Mouse (Mus musculus) MEL (cell line): ENCODE measurements around the gene Rps19. TPM values are rescaled to one million over a fixed set of nuclear protein-coding genes. Genes with fewer than 3 reads are reported as not detected.

Source experiments
- DNase-seq: peaks from one replicate; pipeline ENCODE4 v3.0.0; 2011; ENCODE audit warnings: low read depth, low spot score
- H3K27ac ChIP-seq: 2 replicates; pipeline ENCODE4 v1.5.1; 2012; ENCODE audit warnings: low read depth, mild to moderate bottlenecking, control low read depth, low read length, moderate library complexity; ENCODE audit not compliant: control insufficient read depth
- H3K27me3 ChIP-seq, 2 experiments: fragments of 150-350 bp in 1 of 2; sonication (generic) in 1 of 2; 2 replicates each; pipeline ENCODE4 v1.6.1; 2012; ENCODE audit warnings: low read length in 2 of 2, mild to moderate bottlenecking in 2 of 2, improper control_type of control experiment in 1 of 2, moderate library complexity in 1 of 2; ENCODE audit not compliant: insufficient read depth in 2 of 2, control insufficient read depth in 1 of 2
- H3K36me3 ChIP-seq, 2 experiments: 2 replicates each; pipeline ENCODE4 v1.6.1; 2012 to 2014; ENCODE audit warnings: low read length in 2 of 2, improper control_type of control experiment in 1 of 2, inconsistent platforms in 1 of 2, mild to moderate bottlenecking in 1 of 2; ENCODE audit not compliant: insufficient read depth in 2 of 2, control insufficient read depth in 1 of 2
- H3K4me1 ChIP-seq, 2 experiments: fragments of 150-350 bp in 1 of 2; sonication (generic) in 1 of 2; 2 replicates each; pipeline ENCODE4 v1.6.1; 2012; ENCODE audit warnings: low read length in 2 of 2, improper control_type of control experiment in 1 of 2, mild to moderate bottlenecking in 1 of 2; ENCODE audit not compliant: insufficient read depth in 2 of 2, control insufficient read depth in 1 of 2
- H3K4me3 ChIP-seq, 2 experiments: fragments of 150-350 bp in 1 of 2; sonication (generic) in 1 of 2; 2 replicates each; pipeline ENCODE4 v1.5.1; 2012; ENCODE audit warnings: low read depth in 2 of 2, low read length in 2 of 2, mild to moderate bottlenecking in 2 of 2, moderate library complexity in 2 of 2, control low read depth in 1 of 2, improper control_type of control experiment in 1 of 2; ENCODE audit not compliant: control insufficient read depth in 1 of 2, insufficient read depth in 1 of 2
- H3K79me2 ChIP-seq: 2 replicates; pipeline ENCODE4 v1.6.1; 2012; ENCODE audit warnings: mild to moderate bottlenecking, low read length, moderate library complexity; ENCODE audit not compliant: control insufficient read depth, poor library complexity, insufficient read depth
- H3K9ac ChIP-seq: 2 replicates; pipeline ENCODE4 v1.6.1; 2012; ENCODE audit warnings: low read depth, mild to moderate bottlenecking, control low read depth, low read length, moderate library complexity; ENCODE audit not compliant: control insufficient read depth, poor library complexity, severe bottlenecking
- H3K9me3 ChIP-seq: fragments of 150-350 bp; sonication (generic); replicated peaks from 2 replicates; pipeline ENCODE4 v1.6.1; 2012; ENCODE audit warnings: mild to moderate bottlenecking, low read length, improper control_type of control experiment, moderate library complexity; ENCODE audit not compliant: insufficient read depth
- BHLHE40 ChIP-seq: IDR thresholded peaks from 2 replicates; pipeline ENCODE4 v1.6.1; 2012; ENCODE audit warnings: low read depth, mild to moderate bottlenecking, inconsistent platforms, low read length, improper control_type of control experiment, borderline replicate concordance
- CHD1 ChIP-seq: IDR thresholded peaks from 2 replicates; pipeline ENCODE4 v1.6.1; 2012; ENCODE audit warnings: low read depth, mild to moderate bottlenecking, inconsistent platforms, low read length, improper control_type of control experiment
- EP300 ChIP-seq, 2 experiments: IDR thresholded peaks; 2 replicates each; pipeline ENCODE4 v1.6.1; 2011; ENCODE audit warnings: improper control_type of control experiment in 2 of 2, low read length in 2 of 2, low read depth in 1 of 2, mild to moderate bottlenecking in 1 of 2
- GABPA ChIP-seq: IDR thresholded peaks from 2 replicates; pipeline ENCODE4 v1.6.1; 2012; ENCODE audit warnings: low read depth, mild to moderate bottlenecking, inconsistent platforms, low read length, improper control_type of control experiment, moderate library complexity
- GATA1 ChIP-seq: IDR thresholded peaks from 2 replicates; pipeline ENCODE4 v1.6.1; 2011; ENCODE audit warnings: low read depth, low read length, improper control_type of control experiment
- JUND ChIP-seq: IDR thresholded peaks from 2 replicates; pipeline ENCODE4 v1.6.1; 2011; ENCODE audit warnings: low read depth, mild to moderate bottlenecking, improper control_type of control experiment, low read length
- KAT2A ChIP-seq: conservative IDR thresholded peaks from 2 replicates; pipeline ENCODE4 v1.6.1; 2012; ENCODE audit warnings: low read depth, low read length, improper control_type of control experiment, inconsistent platforms
- MAZ ChIP-seq: IDR thresholded peaks from 2 replicates; pipeline ENCODE4 v1.6.1; 2012; ENCODE audit warnings: low read depth, mild to moderate bottlenecking, inconsistent platforms, low read length, improper control_type of control experiment
- MXI1 ChIP-seq: IDR thresholded peaks from 2 replicates; pipeline ENCODE4 v1.6.1; 2011; ENCODE audit warnings: mild to moderate bottlenecking, low read depth, low read length, improper control_type of control experiment
- MYB ChIP-seq: IDR thresholded peaks from 2 replicates; pipeline ENCODE4 v1.6.1; 2011; ENCODE audit warnings: mild to moderate bottlenecking, low read depth, low read length, improper control_type of control experiment
- MYC ChIP-seq: IDR thresholded peaks from 2 replicates; pipeline ENCODE4 v1.6.1; 2011; ENCODE audit warnings: low read depth, mild to moderate bottlenecking, low read length, improper control_type of control experiment, moderate library complexity
- NELFE ChIP-seq: IDR thresholded peaks from 2 replicates; pipeline ENCODE4 v1.6.1; 2011; ENCODE audit warnings: low read depth, low read length, improper control_type of control experiment
- NRF1 ChIP-seq: IDR thresholded peaks from 2 replicates; pipeline ENCODE4 v1.6.1; 2014; ENCODE audit warnings: low read depth, mild to moderate bottlenecking, inconsistent platforms, low read length, improper control_type of control experiment, moderate library complexity; ENCODE audit not compliant: poor library complexity, insufficient read depth, severe bottlenecking
- POLR2A ChIP-seq, 2 experiments: IDR thresholded peaks; 2 replicates each; pipeline ENCODE4 v1.6.1; 2011 to 2012; ENCODE audit warnings: low read length in 2 of 2, mild to moderate bottlenecking in 2 of 2, control low read depth in 1 of 2, improper control_type of control experiment in 1 of 2, low read depth in 1 of 2, moderate library complexity in 1 of 2; ENCODE audit not compliant: control insufficient read depth in 1 of 2, insufficient read depth in 1 of 2, poor library complexity in 1 of 2
- POLR2AphosphoS2 ChIP-seq: IDR thresholded peaks from 2 replicates; pipeline ENCODE4 v1.6.1; 2011; ENCODE audit warnings: low read length, improper control_type of control experiment
- POLR2AphosphoS5 ChIP-seq: IDR thresholded peaks from 2 replicates; pipeline ENCODE4 v1.6.1; 2012; ENCODE audit warnings: low read depth, borderline replicate concordance, mild to moderate bottlenecking, inconsistent platforms, low read length, moderate library complexity, mixed read lengths
- RAD21 ChIP-seq: IDR thresholded peaks from 2 replicates; pipeline ENCODE4 v1.6.1; 2011; ENCODE audit warnings: mild to moderate bottlenecking, low read depth, low read length, improper control_type of control experiment
- RCOR1 ChIP-seq: IDR thresholded peaks from 2 replicates; pipeline ENCODE4 v1.6.1; 2012; ENCODE audit warnings: low read depth, mild to moderate bottlenecking, inconsistent platforms, low read length, improper control_type of control experiment
- SIN3A ChIP-seq: IDR thresholded peaks from 2 replicates; pipeline ENCODE4 v1.6.1; 2012; ENCODE audit warnings: low read length, improper control_type of control experiment, inconsistent platforms
- TBP ChIP-seq: IDR thresholded peaks from 2 replicates; pipeline ENCODE4 v1.8.0; 2011; ENCODE audit warnings: low read depth, low read length, improper control_type of control experiment
- USF1 ChIP-seq: IDR thresholded peaks from 2 replicates; pipeline ENCODE4 v1.6.1; 2014; ENCODE audit warnings: low read depth, mild to moderate bottlenecking, inconsistent platforms, low read length, improper control_type of control experiment, moderate library complexity
- ZKSCAN1 ChIP-seq: IDR thresholded peaks from 2 replicates; pipeline ENCODE4 v1.6.1; 2012; ENCODE audit warnings: low read depth, mild to moderate bottlenecking, inconsistent platforms, low read length, improper control_type of control experiment, moderate library complexity
- polyA plus RNA-seq, 2 experiments: library from polyadenylated mRNA; stranded (reverse) in 1 of 2; unstranded in 1 of 2; fragments of >175 nt in 1 of 2; fragments of >200 nt in 1 of 2; gene quantifications; 2 replicates each; pipeline versions ENCODE4 v1.2.1 to v1.2.4; 2012; ENCODE audit warnings: low replicate concordance in 2 of 2, low read depth in 1 of 2; ENCODE audit not compliant: insufficient read length in 2 of 2, insufficient read depth in 1 of 2, missing spikeins in 1 of 2
- total RNA-seq: library from RNA; depleted of rRNA; stranded (reverse); fragments of 300-350 nt; gene quantifications from 2 replicates; pipeline ENCODE4 v1.2.3, GENCODE M21; 2012

The Rps19 gene
- total and polyA plus RNA-seq, 3 experiments: 2,454 to 3,580 TPM; not detected in 1

DNA sequence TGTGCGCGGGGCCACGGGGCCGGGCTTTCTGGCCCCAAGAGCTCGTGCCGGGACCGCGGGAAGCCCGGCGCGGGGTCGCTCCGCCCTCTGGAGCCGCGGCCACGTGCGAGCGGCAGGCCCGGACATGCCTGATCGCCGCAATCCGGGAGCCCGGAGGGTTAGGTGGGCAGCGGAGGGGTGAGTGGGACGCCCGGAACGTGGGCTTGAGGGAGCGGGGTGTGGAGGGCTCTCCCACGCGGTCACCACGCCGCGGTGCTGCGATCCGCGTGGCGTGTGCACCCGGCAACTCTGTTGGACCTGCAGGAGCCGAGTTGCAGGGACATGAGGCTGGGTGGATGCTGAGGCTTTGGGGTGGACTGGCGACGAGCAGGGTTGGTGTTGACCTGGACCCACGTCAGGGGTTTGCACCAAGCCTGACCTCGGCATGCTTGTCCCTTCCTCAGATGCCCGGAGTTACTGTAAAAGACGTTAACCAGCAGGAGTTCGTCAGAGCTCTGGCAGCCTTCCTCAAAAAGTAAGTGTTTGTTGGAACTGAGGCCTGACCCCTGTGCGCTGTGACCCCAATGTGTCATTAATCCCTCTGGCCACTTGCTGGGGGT lies 621 bp downstream of the Rps19 start:
- H3K27ac ChIP-seq: peak overlapping the region; percentile 52
- H3K27me3 ChIP-seq: peaks cover 0 to 2% of the 10 kb centered on the region in 2 experiments; a peak in 1 of 4 replicates
- peaks cover 36% of the 10 kb centered on the region for H3K79me2 ChIP-seq
- H3K9me3 ChIP-seq: no peaks in the 10 kb centered on the region
- DNase-seq: peak; percentile 55
- H3K4me1 ChIP-seq: peaks cover 0 to 20% of the 10 kb centered on the region in 2 experiments; a peak in 2 of 4 replicates
- peaks cover 8 to 17% of the 10 kb centered on the region in 2 experiments for H3K36me3 ChIP-seq
- H3K4me3 ChIP-seq: peak overlapping the region; percentile 55 to 77
- peak overlapping the region; percentile 93 for H3K9ac ChIP-seq
- TF ChIP-seq POLR2A (IDR thresholded peaks at IDR 0.05; ENCODE audit: control insufficient read depth in 1 of 2, insufficient read depth in 1 of 2, low read depth in 1 of 2, low read length in 2 of 2, poor library complexity in 1 of 2) (peak in 1 of 2 experiments; percentile 76; a peak in 2 of 4 replicates), KAT2A (no peak), POLR2AphosphoS5 (peak; percentile 83), RCOR1 (no peak), TBP (0 out of 2 replicates have a peak, but pooled peaks have one; percentile 5), MYC (no peak)

DNA sequence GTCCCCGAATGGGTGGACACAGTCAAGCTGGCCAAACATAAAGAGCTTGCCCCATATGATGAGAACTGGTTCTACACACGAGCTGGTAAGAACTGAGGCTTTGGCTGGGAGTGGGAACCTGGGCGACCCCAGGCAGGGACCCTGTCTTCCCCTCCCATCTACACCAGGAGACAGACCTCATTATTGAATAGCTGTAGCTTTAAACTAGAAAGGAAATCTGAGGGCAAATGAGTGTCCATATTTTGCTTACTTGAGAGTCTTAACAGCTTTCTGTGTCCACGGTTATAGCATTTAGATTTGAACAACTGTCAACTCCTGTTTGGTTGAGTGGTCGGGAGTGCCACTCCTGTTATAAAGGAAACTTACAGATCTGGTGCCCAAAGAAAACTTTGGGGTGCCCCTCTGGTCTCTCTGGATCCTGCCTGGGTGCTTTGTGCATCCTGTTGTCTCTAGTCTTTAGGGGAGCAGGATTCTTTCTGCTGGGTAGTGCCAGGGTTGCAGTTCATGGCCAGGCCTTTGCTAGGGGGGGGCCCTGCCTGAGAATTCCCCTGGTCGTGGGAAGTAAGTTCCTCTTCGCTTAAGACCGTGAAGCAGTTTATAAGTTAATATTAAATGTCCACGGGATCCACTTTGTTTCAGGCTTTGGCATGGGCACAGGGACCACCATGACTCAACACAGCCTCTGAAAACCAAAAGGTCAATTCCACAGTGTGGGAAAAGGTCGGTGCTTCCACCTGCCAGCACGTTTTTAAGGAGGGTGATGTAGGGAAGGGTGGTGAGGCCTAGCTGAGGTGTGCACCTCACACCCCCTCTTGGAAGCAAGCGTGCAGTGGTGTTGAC lies 1.5 kb downstream of the Rps19 start:
- peaks cover 36% of the 10 kb centered on the region for H3K79me2 ChIP-seq
- TF ChIP-seq CHD1 (no peak), MYB (no peak), ZKSCAN1 (no peak), JUND (no peak), RAD21 (no peak)
- no peaks in the 10 kb centered on the region for H3K9me3 ChIP-seq
- peak overlapping the region; percentile 52 for H3K27ac ChIP-seq
- peak; percentile 52 for DNase-seq
- H3K36me3 ChIP-seq: peaks cover 8 to 17% of the 10 kb centered on the region in 2 experiments
- peak overlapping the region; percentile 55 to 77 for H3K4me3 ChIP-seq
- H3K27me3 ChIP-seq: peaks cover 0 to 2% of the 10 kb centered on the region in 2 experiments; a peak in 1 of 4 replicates
- H3K4me1 ChIP-seq: peaks cover 0 to 20% of the 10 kb centered on the region in 2 experiments; a peak in 2 of 4 replicates
- peak overlapping the region; percentile 93 for H3K9ac ChIP-seq

DNA sequence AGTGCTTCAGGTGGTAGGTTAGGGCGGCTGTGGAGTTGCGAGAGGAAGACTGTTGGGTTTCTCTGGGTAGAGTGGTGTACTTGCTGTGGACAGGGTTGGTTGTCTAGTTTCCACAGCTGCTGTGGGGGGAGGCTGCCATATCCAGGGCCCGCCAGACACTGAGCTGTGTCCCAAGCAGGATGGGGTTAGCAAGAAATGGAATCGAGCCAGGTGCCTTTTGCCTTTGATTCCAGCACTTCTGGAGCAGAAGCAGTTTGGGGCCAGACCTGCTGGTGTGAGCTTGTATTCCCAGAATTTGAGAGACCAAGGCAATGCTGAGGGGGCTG lies 2.1 kb downstream of the Rps19 start:
- Histone ChIP-seq H3K4me3 (peak overlapping the region; percentile 55 to 77), H3K79me2 (peaks cover 36% of the 10 kb centered on the region), H3K9me3 (no peaks in the 10 kb centered on the region), H3K4me1 (peaks cover 0 to 20% of the 10 kb centered on the region in 2 experiments; a peak in 2 of 4 replicates), H3K27ac (peak overlapping the region; percentile 52), H3K36me3 (peaks cover 8 to 17% of the 10 kb centered on the region in 2 experiments), H3K9ac (peak overlapping the region; percentile 93), H3K27me3 (no peaks in the 10 kb centered on the region)
- no peak for TF ChIP-seq SIN3A
- TF ChIP-seq BHLHE40: no peak
- TF ChIP-seq EP300 (IDR thresholded peaks at IDR 0.05; ENCODE audit: low read depth in 1 of 2, low read length in 2 of 2): no peak
- no peak for TF ChIP-seq MXI1
- TF ChIP-seq GABPA: no peak
- no peak for TF ChIP-seq GATA1
- no peak for TF ChIP-seq RAD21
- TF ChIP-seq ZKSCAN1: no peak
- no peak for TF ChIP-seq POLR2AphosphoS2
- TF ChIP-seq MAZ: no peak
- TF ChIP-seq JUND: no peak
- no peak for TF ChIP-seq NRF1
- no peak for TF ChIP-seq MYC
- TF ChIP-seq USF1: no peak
- no peak for TF ChIP-seq RCOR1
- TF ChIP-seq NELFE: no peak
- DNase-seq: peak; percentile 56
